Mouse (Mus musculus) Patski (cell line): ENCODE results near the gene Rpl21. TPM values are rescaled to one million over a fixed set of nuclear protein-coding genes. Genes with fewer than 3 reads are reported as not detected.

Experiments
- ATAC-seq: fragments of 100-300 bp; one replicate; pipeline ENCODE4 v1.8.0; 2021
- CTCF ChIA-PET: fragments of 350-600 bp; sonication (Branson Sonifier 250); formaldehyde crosslinking; loops from one replicate; lab custom pipeline; 2022; ENCODE audit warnings: inconsistent platforms; lab: Charles Lee
- POLR2A ChIA-PET: fragments of 350-600 bp; sonication (Branson Sonifier 250); formaldehyde crosslinking; loops from one replicate; lab custom pipeline; 2022; ENCODE audit warnings: antibody characterized with exemption, inconsistent platforms; lab: Charles Lee
- DNase-seq: peaks from one replicate; pipeline ENCODE4 v3.0.0-alpha.2; 2011; ENCODE audit warnings: low read depth, low spot score
- H3K27me3 ChIP-seq: fragments of 371-371 bp; one replicate; pipeline ENCODE4 v1.5.1; 2021
- CTCF ChIP-seq: fragments of 100-300 bp; IDR thresholded peaks from one replicate; pipeline ENCODE4 v1.5.1; 2021
- in situ Hi-C: fragments of 300-500 bp; cut with MboI; formaldehyde crosslinking; loops from 3 replicates; pipeline ENCODE4 v1.11.1; 2018; ENCODE audit warnings: low pct_unique_long_range_greater_than_20kb, mixed read lengths
- polyA plus RNA-seq: library from polyadenylated mRNA; unstranded; gene quantifications from one replicate; pipeline ENCODE4 v1.2.3, GENCODE M21; 2021

Gene Rpl21
- polyA plus RNA-seq, 1 experiment from 2014 or later = 581 TPM

DNA sequence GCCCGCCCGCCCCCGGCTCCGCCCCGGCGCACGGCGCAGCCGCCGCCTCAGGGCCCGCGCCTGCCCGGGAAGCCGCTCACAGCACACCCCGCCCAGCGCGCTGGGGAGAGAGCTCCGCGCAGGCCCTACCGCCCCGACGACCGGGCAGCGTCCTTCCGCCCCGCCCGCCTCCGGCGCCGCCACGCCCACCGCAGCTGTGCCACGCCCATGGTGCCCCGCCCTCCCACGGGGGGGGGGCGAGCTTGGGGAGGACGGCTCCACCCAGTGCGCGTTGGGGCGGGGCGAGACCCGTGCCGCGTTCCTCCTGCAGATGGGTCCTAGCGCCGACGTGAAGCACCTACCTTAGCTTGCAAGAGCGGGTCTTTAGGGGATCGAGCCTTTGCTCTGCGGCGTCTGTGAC, 37.8 kb upstream of the Rpl21 start, which contains the start of gene Usp12:
TSS of gene Usp12 (minus strand) at position 154 of the 400 bp plus-strand sequence.
- CTCF ChIA-PET = interaction anchor here (1.4 to 3.0 kb wide), 3 partner anchors 17 to 51 kb away, joined by 4 to 7 read pairs (median 5); partner anchors contain the start of gene Rasl11a

DNA sequence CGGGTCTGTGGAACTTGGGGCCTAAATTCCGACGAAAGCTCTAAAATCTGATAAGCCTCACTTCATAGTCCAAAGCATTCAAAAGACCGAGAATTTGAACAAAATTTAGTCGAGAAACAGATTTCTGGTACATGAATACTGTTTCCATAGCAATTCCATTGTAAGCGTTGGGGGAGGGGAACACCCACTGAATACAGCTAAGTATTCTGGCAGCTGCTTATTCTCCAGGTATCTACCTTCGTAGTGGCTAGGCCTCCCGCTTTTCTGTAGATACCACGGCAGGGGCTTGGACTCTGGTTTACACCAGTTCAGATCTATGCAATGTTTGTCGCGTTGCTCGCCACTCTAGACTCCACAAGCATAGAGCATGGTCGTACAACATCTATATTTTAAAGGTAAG, 37.0 kb upstream of the Rpl21 start:
- no peak for TF ChIP-seq CTCF
- POLR2A ChIA-PET = interaction anchor here (0.6 to 1.1 kb wide), 3 partner anchors 37 to 90 kb away, joined by 3 to 4 read pairs (median 4); partner anchors contain the start of gene Rpl21
- no peaks in the 10 kb centered on the region for H3K27me3 ChIP-seq
- in situ Hi-C loops = no loop called here
- CTCF ChIA-PET = interaction anchor here (1.1 to 3.0 kb wide), 5 partner anchors 9 to 39 kb away, joined by 3 to 7 read pairs (median 4); no protein-coding TSS in a partner anchor
- ATAC-seq (no peak), DNase-seq (no peak)

More for the DNA sequence above, 37.8 kb upstream of the Rpl21 start, which contains the start of gene Usp12:
- ATAC-seq (peak; percentile 98), DNase-seq (peak; percentile 85)
- no peaks in the 10 kb centered on the region for H3K27me3 ChIP-seq
- POLR2A ChIA-PET = interaction anchor here (0.6 to 3.1 kb wide), 6 partner anchors 24 to 103 kb away, joined by 3 to 16 read pairs (median 4); partner anchors contain the start of genes Rasl11a and Rpl21
- TF ChIP-seq CTCF = no peak
- in situ Hi-C loops = loop anchor here (5.0 kb wide), 1 partner anchor 88 kb away; no protein-coding TSS in a partner anchor

DNA sequence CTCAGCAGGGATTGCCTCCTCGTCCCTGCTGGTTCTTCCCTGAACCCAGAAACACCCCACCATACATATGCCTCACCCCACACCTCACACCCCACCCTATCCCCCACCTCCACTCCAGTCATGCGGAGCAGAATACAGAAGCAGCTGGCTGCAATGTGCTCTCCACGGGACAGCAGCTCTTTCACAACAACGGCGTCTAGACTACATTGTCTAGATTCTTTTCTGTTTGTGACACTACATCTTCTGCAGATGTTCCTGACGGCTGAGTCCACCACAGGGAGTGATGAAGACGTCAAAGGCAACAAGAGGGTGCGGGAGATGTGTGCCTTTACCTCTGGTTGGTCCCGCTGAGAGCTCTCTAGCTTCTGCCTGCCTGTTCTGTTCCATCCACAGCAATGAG, 34.7 kb upstream of the Rpl21 start:
- in situ Hi-C loops = no loop called here
- no peak for DNase-seq
- ATAC-seq = no peak
- POLR2A ChIA-PET = interaction anchor here (0.5 to 1.0 kb wide), 3 partner anchors 29 to 59 kb away, joined by 3 to 4 read pairs (median 4); no protein-coding TSS in a partner anchor
- H3K27me3 ChIP-seq = no peaks in the 10 kb centered on the region
- CTCF ChIA-PET = no interaction called here
- TF ChIP-seq CTCF = no peak

DNA sequence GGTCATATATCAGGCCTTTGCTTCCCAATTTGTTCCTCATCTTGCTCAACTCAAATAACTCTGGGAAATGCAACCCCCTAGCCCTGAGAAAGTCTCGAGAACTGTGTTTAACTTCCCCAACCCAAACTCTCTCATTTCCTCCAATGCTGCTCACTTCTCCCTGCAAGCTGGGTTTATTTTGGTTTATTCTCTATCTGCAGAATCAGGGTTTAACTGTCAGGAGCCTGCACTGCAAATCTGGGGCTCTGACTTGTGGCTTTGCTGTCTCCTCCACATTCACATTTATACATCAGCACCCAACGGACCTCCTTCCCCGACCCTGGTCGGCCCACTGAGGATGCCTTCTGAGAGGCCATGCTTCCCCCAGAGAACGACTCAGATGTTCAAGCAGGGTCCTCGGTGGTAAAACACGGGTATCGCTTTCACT, 26.7 kb upstream of the Rpl21 start:
- ATAC-seq (no peak), DNase-seq (no peak)
- H3K27me3 ChIP-seq = no peaks in the 10 kb centered on the region
- in situ Hi-C loops = no loop called here
- ChIA-PET POLR2A (interaction anchor here (0.9 kb wide), 1 partner anchor 14 kb away, joined by 3 read pairs; no protein-coding TSS in a partner anchor), CTCF (interaction anchor here (1.8 kb wide), 1 partner anchor 10 kb away, joined by 5 read pairs; no protein-coding TSS in a partner anchor)
- TF ChIP-seq CTCF = no peak

DNA sequence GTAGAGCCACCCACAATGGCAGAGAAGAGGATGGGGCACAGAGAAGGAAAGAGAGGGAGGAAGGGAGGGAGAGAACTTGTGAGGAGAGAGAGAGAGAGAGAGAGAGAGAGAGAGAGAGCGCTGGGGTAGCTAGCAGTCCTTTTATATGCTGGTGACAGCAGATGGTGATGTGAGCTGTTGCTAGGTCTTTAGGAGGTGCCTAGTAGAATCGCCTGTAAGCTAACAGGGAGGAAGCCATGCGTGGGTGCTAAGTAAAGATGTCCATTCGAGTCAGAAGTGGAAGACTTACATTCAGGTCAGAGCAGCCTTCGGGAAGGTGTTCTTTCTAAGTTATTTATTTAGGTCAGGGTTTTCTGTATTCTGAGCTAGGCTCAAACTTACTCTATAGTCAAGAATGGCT, 22.7 kb upstream of the Rpl21 start:
- CTCF ChIA-PET = interaction anchor here (1.9 kb wide), 1 partner anchor 10 kb away, joined by 9 read pairs; no protein-coding TSS in a partner anchor
- no peak for ATAC-seq
- POLR2A ChIA-PET = no interaction called here

DNA sequence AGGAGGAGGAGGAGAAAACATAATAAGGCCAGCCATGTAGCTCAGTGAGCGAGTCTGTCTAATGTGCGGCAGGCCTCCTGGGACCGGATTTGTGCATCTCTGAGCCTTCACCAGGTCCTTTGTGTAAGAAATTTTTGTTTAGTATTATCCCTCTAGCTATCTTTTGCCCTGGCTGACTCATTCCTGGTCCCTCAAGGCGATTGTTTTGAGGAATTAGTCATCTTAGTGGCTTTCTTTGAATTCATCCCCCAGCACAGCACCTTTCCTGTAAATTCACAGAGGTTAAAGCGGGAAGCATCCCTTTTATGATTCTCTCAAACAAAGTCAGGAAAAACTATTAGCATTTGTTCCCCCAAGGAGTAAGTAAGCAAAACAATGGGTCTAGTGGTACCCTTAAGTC, 19.8 kb upstream of the Rpl21 start:
- ChIA-PET POLR2A (interaction anchor here (1.2 kb wide), 1 partner anchor 33 kb away, joined by 3 read pairs; the partner anchor contains the start of gene Rasl11a), CTCF (interaction anchor here (1.2 to 3.4 kb wide), 3 partner anchors 12 to 34 kb away, joined by 3 to 13 read pairs (median 7); partner anchors contain the start of gene Usp12)
- peak; percentile 86 for ATAC-seq
- peak; percentile 75 for DNase-seq
- H3K27me3 ChIP-seq = no peaks in the 10 kb centered on the region
- in situ Hi-C loops = no loop called here
- TF ChIP-seq CTCF = no peak

More for the DNA sequence above, 22.7 kb upstream of the Rpl21 start:
- in situ Hi-C loops = no loop called here
- no peaks in the 10 kb centered on the region for H3K27me3 ChIP-seq
- no peak for TF ChIP-seq CTCF
- DNase-seq = no peak

DNA sequence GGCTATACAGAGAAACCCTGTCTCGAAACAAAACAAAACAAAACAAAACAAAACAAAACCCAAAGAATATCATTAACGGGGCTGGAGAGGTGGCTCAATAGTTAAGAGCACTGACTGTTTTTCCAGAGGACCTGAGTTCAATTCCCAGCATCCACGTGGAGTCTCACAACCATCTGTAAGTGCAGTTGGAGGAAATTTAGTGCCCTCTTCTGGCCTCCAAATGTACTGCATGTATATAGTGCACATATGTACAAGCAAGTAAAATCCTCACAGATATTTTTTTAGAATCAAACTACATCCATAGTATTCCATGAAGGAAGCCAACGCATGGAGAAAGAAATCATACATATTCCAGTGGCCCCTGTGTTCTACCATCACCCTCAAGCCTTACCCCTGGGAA, 19.3 kb upstream of the Rpl21 start:
- in situ Hi-C loops = no loop called here
- ChIA-PET CTCF (interaction anchor here (3.4 kb wide), 1 partner anchor 12 kb away, joined by 13 read pairs; no protein-coding TSS in a partner anchor), POLR2A (interaction anchor here (0.5 to 0.7 kb wide), 4 partner anchors 24 to 56 kb away, joined by 3 read pairs; no protein-coding TSS in a partner anchor)
- no peaks in the 10 kb centered on the region for H3K27me3 ChIP-seq
- TF ChIP-seq CTCF = peak; percentile 48
- DNase-seq (no peak), ATAC-seq (no peak)

DNA sequence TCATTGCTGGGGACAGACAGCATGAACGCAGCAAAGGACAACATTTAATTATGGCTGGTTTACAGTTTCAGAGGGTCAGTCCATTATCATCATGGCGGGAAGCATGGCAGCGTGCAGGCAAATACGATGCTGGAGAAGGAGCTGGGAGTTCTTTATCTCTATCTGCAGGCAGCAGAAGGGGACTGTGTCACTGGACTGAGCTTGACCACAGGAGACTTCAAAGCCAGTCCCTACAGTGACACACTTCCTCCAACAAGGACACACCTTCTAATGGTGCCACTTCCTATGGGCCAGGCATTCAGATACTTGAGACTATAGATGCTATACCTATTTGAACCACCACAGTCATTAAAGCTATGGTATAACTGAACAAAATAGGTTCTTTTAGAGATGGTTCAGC, 17.3 kb upstream of the Rpl21 start:
- ChIA-PET CTCF (interaction anchor here (0.9 to 1.5 kb wide), 4 partner anchors 13 to 140 kb away, joined by 3 to 6 read pairs (median 3); no protein-coding TSS in a partner anchor), POLR2A (interaction anchor here (0.6 to 1.2 kb wide), 3 partner anchors 21 to 909 kb away, joined by 3 to 4 read pairs (median 3); no protein-coding TSS in a partner anchor)
- ATAC-seq (no peak), DNase-seq (no peak)
- H3K27me3 ChIP-seq = no peaks in the 10 kb centered on the region
- in situ Hi-C loops = no loop called here
- TF ChIP-seq CTCF = no peak

DNA sequence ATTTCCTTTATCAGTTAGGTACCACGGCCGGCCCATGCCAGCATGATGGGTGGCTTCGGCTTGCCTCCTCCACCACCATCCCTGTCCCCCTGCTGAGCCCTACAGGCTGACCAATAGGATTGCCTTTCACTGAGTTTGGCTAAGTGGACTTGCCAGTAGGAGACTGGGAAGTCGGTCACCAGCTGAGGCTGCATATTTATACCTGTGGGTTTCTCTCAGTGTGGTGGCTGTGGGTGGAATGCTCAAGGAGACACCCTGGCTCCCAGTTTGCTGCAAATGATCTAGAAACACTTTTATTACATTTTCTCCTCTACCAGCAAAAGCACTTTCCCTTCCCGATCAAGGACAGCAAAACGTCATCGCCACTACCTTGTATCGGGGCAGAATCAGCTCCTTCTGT, 15.1 kb upstream of the Rpl21 start:
- in situ Hi-C loops = no loop called here
- ATAC-seq = no peak
- CTCF ChIA-PET = interaction anchor here (1.2 to 1.5 kb wide), 2 partner anchors 21 to 86 kb away, joined by 3 to 4 read pairs; no protein-coding TSS in a partner anchor
- no peak for DNase-seq
- TF ChIP-seq CTCF = no peak
- POLR2A ChIA-PET = no interaction called here
- no peaks in the 10 kb centered on the region for H3K27me3 ChIP-seq

DNA sequence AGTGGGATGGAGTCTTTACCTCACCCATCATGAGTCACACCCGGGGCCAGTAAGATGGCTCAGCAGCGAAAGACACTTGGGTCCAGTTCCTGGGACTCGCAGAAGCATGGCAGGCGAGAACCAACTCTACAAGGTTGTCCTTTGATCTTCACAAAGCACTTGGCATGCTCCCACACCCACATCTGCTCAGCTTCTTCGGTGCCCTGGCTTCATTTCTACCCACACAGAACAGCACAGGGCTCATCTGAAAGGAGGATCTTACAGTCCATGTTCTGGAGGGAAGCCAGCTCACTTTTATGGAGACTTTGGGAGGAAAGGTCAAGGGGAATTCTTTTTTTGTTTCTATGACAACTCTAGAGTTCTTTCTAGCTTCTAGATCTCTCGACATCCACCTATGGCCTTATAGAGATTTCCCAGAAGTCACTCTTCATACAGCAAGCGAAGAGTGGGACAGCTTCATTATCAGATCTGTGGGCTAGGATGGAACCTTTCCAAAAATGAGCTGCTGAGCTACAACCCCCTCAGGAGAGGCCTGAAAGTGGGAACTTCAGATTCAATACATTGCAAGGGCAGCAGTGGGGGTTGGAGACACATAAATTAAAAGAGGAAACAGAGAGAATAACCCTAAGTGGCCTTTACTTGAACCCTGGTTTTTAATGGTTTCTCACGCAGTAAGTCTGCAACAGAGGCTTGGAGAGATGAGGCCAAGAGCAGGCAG, 13.6 kb upstream of the Rpl21 start:
- CTCF ChIA-PET = interaction anchor here (0.8 to 1.4 kb wide), 4 partner anchors 11 to 97 kb away, joined by 3 to 9 read pairs (median 3); no protein-coding TSS in a partner anchor
- no peaks in the 10 kb centered on the region for H3K27me3 ChIP-seq
- in situ Hi-C loops = no loop called here
- no peak for TF ChIP-seq CTCF
- DNase-seq = peak; percentile 48
- peak; percentile 82 for ATAC-seq
- POLR2A ChIA-PET = interaction anchor here (0.6 kb wide), 1 partner anchor 25 kb away, joined by 4 read pairs; no protein-coding TSS in a partner anchor
